In genomic region chr14:48241335-48241734, GRCm38 (mm10) we compare ENCODE assay signal across 14 mouse cellular contexts.
DNase-seq lines count a peak whose midpoint lies in the region.
"Had no signal": no experiment of that assay in that cellular context is flagged by ENCODE, and none has a peak within 500 bp of the region (broad histone marks: within the 10 kb centered on the region; RNA-seq: fewer than 3 reads in every experiment).

No protein-coding gene starts in this region.

- peak; percentile 0 for DNase-seq in cerebellum, adult 9-11 months
- no peak for DNase-seq in cerebellum, adult 11-12 months
- peak; percentile 66 for DNase-seq in heart, adult 11 months
- no peak for DNase-seq in heart, adult 18-20 months
- no peak for DNase-seq in urinary bladder, adult 2 months (ENCODE audit: low spot score)
- DNase-seq: adrenal gland, adult 2 months; adrenal gland, postnatal 10 days; adrenal gland, postnatal 25 days; cerebellum, adult 11 months; cerebellum, adult 2 months; cerebellum, adult 9-10 months; cerebellum, postnatal 14 days; cerebellum, postnatal 36 days; embryo, embryonic 11 days had no signal

Comparison
In these comparisons a context has a peak if more than half of its experiments do, and no peak if none do; other contexts are left out.
1. DNase-seq: peak in cerebellum, adult 9-11 months (single experiment) and heart, adult 11 months (single experiment); none in cerebellum, adult 11-12 months (single experiment), heart, adult 18-20 months (0 of 2) and urinary bladder, adult 2 months (single experiment).